Mouse (Mus musculus) intestine, embryonic 14.5 days (tissue): Measurements from ENCODE around the gene Ppm1h. TPM values are rescaled to one million over a fixed set of nuclear protein-coding genes. Genes with fewer than 3 reads are reported as not detected.

Experiments
- ATAC-seq: fragments of 200-750 bp; cut with Nextera tagmentation; replicated peaks from 2 replicates; pipeline ENCODE4 v1.8.0; 2017; ENCODE audit warnings: low read depth, moderate number of reproducible peaks, moderate TSS enrichment, moderate library complexity; ENCODE audit not compliant: low FRiP score, low TSS enrichment
- DNase-seq: peaks from one replicate; pipeline ENCODE4 v3.0.0-alpha.2; 2018; ENCODE audit warnings: low spot score
- H3K27ac ChIP-seq: fragments of 300-500 bp; sonication (generic); 2 replicates; pipeline ENCODE4 v1.5.1; 2014; ENCODE audit warnings: low read depth, mild to moderate bottlenecking, control low read depth
- H3K27me3 ChIP-seq: fragments of 300-500 bp; sonication (generic); replicated peaks from 2 replicates; pipeline ENCODE4 v1.6.1; 2014; ENCODE audit warnings: low read length, control low read depth; ENCODE audit not compliant: control insufficient read depth, insufficient read depth
- H3K36me3 ChIP-seq: fragments of 300-500 bp; sonication (generic); 2 replicates; pipeline ENCODE4 v1.6.1; 2014; ENCODE audit warnings: low read length, control low read depth; ENCODE audit not compliant: control insufficient read depth, insufficient read depth
- H3K4me1 ChIP-seq: fragments of 300-500 bp; sonication (generic); replicated peaks from 2 replicates; pipeline ENCODE4 v1.6.1; 2014; ENCODE audit warnings: low read length, control low read depth, mixed read lengths; ENCODE audit not compliant: control insufficient read depth, insufficient read depth
- H3K4me2 ChIP-seq: fragments of 300-500 bp; sonication (generic); 2 replicates; pipeline ENCODE4 v1.6.1; 2014; ENCODE audit warnings: low read length
- H3K4me3 ChIP-seq: fragments of 300-500 bp; sonication (generic); 2 replicates; pipeline ENCODE4 v1.5.1; 2014; ENCODE audit warnings: low read depth, low read length, control low read depth, mixed read lengths
- H3K9ac ChIP-seq: fragments of 300-500 bp; sonication (generic); 2 replicates; pipeline ENCODE4 v1.6.1; 2014; ENCODE audit warnings: mild to moderate bottlenecking, low read length
- H3K9me3 ChIP-seq: fragments of 300-500 bp; sonication (generic); 2 replicates; pipeline ENCODE4 v1.6.1; 2016; ENCODE audit warnings: low read length, control low read depth; ENCODE audit not compliant: control insufficient read depth
- WGBS: fragments of 180-500 bp; shearing (Covaris S2); extraction: QIAGEN DNeasy Blood & Tissue Kit; methylation state at CpG from one replicate; pipeline ENCODE4 v1.1.7; 2014; 5-methylcytosine and 5-hydroxymethylcytosine counted together
- polyA plus RNA-seq: library from polyadenylated mRNA; unstranded; fragments of >200 nt; fragmentation: Nextera tagmentation; extraction: Ambion mirVana; gene quantifications from 2 replicates; pipeline ENCODE4 v1.2.1, GENCODE M21; 2014

The Ppm1h gene
- polyA plus RNA-seq, 1 experiment from 2014 or later: 13.2 TPM

DNA sequence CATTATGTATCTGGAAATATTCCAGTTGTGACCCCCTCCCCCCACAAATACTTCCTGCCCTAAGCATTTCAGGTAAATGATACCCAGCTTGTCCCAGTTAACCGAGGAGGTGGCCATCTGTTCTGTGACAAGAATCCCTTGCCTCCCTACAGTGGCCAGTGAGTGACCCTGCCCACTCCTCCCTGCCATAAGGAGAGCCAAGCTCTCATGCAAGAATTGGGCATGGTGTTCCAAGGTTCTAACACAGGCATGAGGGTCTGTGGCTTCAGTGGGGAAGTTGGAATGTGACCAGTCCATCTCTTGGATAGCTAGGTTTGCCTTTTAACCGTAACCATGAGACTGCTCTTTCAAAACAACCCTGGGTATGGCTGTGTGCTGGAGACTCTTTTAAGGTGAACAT lies 198.9 kb downstream of the Ppm1h start:
- no peak overlapping the region for H3K27ac ChIP-seq
- no peak for ATAC-seq
- WGBS: 80% methylated on average over 2 of the region's 2 CpGs

DNA sequence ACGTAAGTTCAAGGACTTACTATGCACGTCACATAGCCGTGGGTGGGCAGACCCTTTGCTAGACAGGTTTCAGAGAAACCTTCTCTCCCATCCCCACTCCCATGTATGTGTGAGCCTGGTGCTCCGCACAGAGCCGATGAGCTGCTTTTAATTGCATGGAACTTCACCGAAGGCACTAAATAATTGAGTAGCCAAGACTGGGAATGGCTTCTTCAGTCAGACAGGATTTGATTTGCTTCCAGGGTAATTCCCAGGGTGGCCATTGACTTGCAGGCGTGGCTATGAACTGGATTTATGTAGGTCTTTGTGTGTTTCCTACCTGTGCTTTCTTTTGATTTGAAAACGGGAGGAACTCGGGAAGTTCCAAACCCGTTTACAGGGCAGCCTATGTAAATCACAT lies 202.9 kb downstream of the Ppm1h start:
- no peaks in the 10 kb centered on the region for H3K27me3 ChIP-seq
- no peak overlapping the region for H3K9ac ChIP-seq
- no peak overlapping the region for H3K4me2 ChIP-seq
- H3K27ac ChIP-seq: no peak overlapping the region
- no peak overlapping the region for H3K4me3 ChIP-seq
- H3K4me1 ChIP-seq: peaks cover 27% of the 10 kb centered on the region
- WGBS: 77% methylated on average over 10 of the region's 10 CpGs
- no peaks in the 10 kb centered on the region for H3K9me3 ChIP-seq
- no peaks in the 10 kb centered on the region for H3K36me3 ChIP-seq
- DNase-seq (no peak), ATAC-seq (no peak)

More for the DNA sequence above, 198.9 kb downstream of the Ppm1h start:
- no peaks in the 10 kb centered on the region for H3K4me1 ChIP-seq
- H3K4me2 ChIP-seq: no peak overlapping the region
- H3K4me3 ChIP-seq: no peak overlapping the region
- H3K9me3 ChIP-seq: no peaks in the 10 kb centered on the region
- no peak overlapping the region for H3K9ac ChIP-seq
- DNase-seq: no peak
- H3K27me3 ChIP-seq: no peaks in the 10 kb centered on the region
- H3K36me3 ChIP-seq: no peaks in the 10 kb centered on the region

DNA sequence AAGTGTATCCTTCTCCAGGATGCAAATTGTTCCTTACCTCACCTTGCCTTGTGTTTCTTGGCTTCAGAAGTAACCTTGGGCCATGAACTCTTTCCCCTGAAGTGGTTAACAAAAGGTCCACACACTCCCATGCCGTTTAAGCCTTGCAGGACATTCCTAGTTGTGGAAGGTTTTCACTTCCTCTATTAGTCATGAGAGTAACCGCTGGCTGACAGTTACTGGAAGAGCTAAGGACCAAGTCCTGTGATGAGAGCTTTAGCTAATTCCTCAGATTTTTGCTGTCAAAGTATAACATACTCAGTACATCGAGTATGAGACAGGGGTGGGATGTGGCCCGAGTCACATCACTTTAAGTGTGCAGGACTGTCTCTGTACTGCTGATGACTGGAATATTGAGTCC lies 204.1 kb downstream of the Ppm1h start:
- Histone ChIP-seq H3K27ac (no peak overlapping the region), H3K4me2 (no peak overlapping the region), H3K9ac (no peak overlapping the region), H3K9me3 (no peaks in the 10 kb centered on the region), H3K27me3 (no peaks in the 10 kb centered on the region), H3K36me3 (no peaks in the 10 kb centered on the region), H3K4me1 (peaks cover 39% of the 10 kb centered on the region), H3K4me3 (no peak overlapping the region)
- DNase-seq (no peak), ATAC-seq (no peak)
- 34% methylated on average over 4 of the region's 4 CpGs for WGBS

DNA sequence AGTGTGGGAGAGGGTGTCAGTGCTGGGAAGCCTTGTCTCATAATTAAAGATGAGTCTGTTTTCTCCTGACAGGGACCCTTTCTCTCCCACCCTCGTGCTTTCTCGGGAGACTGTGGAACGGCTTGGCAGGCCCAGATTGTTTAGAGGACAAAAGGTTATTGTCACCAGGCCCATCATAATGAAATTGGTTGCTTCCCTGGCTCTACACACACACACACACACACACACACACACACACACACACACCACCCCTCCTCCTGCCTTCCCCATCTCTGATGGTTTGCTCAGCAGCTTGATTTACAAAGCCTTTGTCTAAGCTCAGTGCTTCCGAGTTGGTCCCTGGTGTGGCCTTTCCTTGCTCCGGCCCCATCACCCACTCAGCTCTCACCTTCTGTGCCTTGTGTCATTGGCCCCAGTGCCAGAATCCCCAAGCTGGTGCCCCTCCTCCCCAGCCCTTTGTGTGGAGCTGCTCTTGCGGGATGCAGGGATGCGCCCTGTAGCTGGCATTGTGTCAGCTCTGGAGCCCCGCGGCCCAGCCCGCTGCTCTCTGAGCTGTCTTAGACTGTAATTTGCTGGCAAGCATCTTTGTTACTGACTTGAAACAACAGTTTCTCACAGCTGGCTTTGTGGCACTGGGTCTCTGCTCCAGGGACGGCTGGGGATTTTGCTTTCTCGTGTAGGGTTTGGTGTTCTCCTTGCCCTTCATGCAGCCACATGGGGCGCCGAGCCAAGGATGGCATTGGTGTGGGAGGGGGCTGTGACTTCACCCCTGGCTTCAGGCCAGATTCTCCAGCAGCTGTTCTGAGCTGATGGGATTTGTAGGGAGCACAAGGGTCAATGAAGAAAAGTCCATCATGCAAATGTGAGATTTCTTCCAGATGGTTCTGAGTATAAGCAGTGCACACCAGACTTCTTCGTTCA lies 205.5 kb downstream of the Ppm1h start:
- Histone ChIP-seq H3K4me3 (no peak overlapping the region), H3K4me1 (peaks cover 47% of the 10 kb centered on the region), H3K27ac (peak overlapping the region; percentile 93), H3K27me3 (no peaks in the 10 kb centered on the region), H3K9ac (peak overlapping the region; percentile 29), H3K9me3 (no peaks in the 10 kb centered on the region), H3K36me3 (no peaks in the 10 kb centered on the region), H3K4me2 (peak overlapping the region; percentile 23; the same call in 1 of the 2 replicates)
- WGBS: 21% methylated on average over 15 of the region's 15 CpGs
- peak; percentile 85 for DNase-seq
- ATAC-seq: peak; percentile 36

DNA sequence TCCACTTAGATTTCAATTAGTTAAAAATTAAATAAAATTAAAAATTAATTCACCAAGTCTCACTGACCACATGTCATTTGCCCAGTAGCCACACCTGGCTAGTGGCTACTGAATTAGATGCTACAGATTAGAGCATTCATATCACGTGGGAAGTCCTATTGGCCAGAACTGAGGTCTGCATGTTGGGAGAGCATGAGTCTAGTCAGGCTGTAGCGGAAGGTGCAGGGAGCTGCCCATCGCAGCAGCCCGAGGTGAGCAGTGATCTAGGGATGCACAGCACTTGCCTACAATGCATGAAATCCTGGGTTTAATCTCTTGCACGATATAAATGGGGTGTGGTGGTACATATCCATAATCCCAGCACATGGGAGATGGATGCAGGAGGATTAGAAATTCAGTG lies 206.7 kb downstream of the Ppm1h start:
- ATAC-seq (no peak), DNase-seq (no peak)
- Histone ChIP-seq H3K9me3 (no peaks in the 10 kb centered on the region), H3K4me3 (no peak overlapping the region), H3K27me3 (no peaks in the 10 kb centered on the region), H3K4me2 (no peak overlapping the region), H3K9ac (no peak overlapping the region), H3K4me1 (peaks cover 47% of the 10 kb centered on the region), H3K36me3 (no peaks in the 10 kb centered on the region), H3K27ac (no peak overlapping the region; the same call in 1 of the 2 replicates)
- WGBS: 88% methylated on average over 5 of the region's 5 CpGs

DNA sequence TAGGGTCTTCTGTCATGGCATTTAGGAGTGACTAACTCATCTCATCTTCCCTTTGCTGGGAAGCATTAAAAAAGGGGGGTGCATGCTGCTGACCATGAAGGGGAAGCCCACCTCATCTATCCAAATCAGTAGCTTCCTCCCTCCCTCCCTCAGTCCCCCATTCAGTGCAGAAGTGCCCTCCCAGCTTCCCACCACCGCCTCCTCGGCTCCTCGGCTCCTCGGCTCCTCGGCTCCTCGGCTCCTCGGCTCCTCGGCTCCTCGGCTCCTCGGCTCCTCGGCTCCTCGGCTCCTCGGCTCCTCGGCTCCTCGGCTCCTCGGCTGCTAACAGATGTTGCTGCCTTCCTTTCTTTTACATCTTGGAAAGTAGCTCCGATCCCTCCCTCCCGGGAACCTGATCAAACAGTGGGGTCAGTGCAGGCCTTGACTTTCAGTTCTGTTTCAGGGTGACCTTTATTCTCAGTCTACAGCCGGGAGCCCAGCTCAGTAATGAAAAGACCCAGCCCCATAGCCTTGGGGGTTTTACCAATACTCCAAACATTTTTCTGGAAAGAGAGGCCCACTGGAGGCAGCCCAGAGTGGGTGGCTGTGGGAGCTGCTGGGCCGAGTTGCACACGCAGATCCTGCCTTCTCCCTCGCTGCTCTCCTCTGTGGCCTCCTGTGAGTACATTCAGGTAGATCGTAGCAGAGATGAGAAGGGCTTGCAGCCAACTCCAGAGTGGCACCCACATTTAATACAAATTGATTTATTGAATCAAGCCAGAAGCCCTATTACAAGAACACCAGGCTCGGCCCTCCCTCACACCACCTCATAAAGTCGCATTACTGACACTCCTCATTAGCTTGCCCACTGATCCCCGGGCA lies 207.7 kb downstream of the Ppm1h start:
- H3K27ac ChIP-seq: peak overlapping the region; percentile 92
- DNase-seq (peak; percentile 76), ATAC-seq (0 out of 2 replicates have a peak, but pooled peaks have one; percentile 11)
- peak overlapping the region; percentile 49 for H3K9ac ChIP-seq
- H3K4me1 ChIP-seq: peaks cover 47% of the 10 kb centered on the region
- no peak overlapping the region for H3K4me3 ChIP-seq
- H3K27me3 ChIP-seq: no peaks in the 10 kb centered on the region
- 8% methylated on average over 26 of the region's 26 CpGs for WGBS
- H3K9me3 ChIP-seq: no peaks in the 10 kb centered on the region
- H3K4me2 ChIP-seq: peak overlapping the region; percentile 43
- H3K36me3 ChIP-seq: no peaks in the 10 kb centered on the region

DNA sequence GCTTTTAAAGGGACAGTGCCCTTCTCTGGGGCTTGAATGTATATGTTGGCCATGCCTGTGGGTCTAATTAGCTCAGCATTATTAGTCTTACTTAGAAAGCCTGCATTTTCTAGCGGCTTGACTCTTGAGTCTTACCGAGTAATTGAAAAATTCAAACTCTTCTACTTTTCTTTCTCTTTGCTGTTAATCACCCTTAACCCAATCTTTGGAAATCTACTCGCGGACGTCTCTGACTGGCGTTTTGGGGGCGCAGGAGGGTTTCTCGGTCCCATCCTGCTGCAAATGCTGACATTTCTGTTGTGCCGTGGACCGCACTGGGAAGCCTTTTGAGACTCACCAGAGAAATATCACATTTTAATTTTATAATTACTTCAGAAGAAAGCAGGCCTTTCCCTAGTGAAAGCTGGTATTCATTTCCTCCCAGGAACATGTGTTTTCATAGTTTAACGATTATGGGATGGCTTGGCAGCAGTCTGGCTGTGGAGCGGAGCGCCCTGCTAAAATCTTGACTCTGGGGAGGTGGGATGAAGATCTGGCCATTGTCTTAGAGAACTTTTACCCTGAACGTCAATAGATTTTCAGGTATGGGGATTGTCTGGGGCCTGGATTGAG lies 208.5 kb downstream of the Ppm1h start:
- Histone ChIP-seq H3K9me3 (no peaks in the 10 kb centered on the region), H3K36me3 (no peaks in the 10 kb centered on the region), H3K27ac (peak overlapping the region; percentile 92), H3K4me3 (no peak overlapping the region), H3K9ac (peak overlapping the region; percentile 49), H3K4me2 (peak overlapping the region; percentile 43), H3K4me1 (peaks cover 47% of the 10 kb centered on the region), H3K27me3 (no peaks in the 10 kb centered on the region)
- DNase-seq (no peak), ATAC-seq (no peak)
- WGBS: 43% methylated on average over 14 of the region's 14 CpGs

DNA sequence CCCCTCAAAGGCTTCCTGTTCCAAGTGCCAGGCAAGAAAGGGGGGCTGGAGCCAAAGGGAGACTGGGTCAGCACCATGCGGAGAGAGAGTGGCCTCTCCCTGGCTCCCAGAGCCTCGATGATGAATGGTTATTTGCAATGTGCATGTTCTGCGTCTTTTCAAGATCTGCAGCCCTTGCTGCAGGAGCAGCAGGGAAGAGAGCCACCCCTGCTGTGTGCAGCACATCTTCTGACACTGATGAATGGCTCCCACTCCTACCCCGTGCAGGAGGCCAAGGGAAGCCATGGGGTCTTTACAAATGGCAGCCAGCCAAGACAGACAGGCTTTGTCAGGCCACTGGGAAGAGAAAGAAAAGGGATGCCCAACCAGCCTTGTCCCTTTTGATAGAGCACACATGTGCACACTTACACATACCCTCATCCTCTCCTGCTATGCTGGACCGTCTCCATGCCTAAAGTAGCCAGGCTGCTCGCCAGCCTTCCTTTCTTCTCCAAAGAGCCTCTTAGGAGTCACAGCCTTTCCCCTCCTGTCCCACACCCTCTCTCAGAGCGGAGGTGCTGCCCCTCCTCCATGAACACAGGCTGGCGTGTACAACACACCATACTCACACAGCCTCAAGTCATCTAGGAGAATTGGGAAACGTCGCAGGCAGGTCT lies 209.1 kb downstream of the Ppm1h start:
- Histone ChIP-seq H3K36me3 (no peaks in the 10 kb centered on the region), H3K27me3 (no peaks in the 10 kb centered on the region), H3K9ac (no peak overlapping the region), H3K4me1 (peaks cover 47% of the 10 kb centered on the region), H3K27ac (peak overlapping the region; percentile 92), H3K4me3 (no peak overlapping the region), H3K9me3 (no peaks in the 10 kb centered on the region), H3K4me2 (peak overlapping the region; percentile 7; the same call in 1 of the 2 replicates)
- DNase-seq (peak; percentile 81), ATAC-seq (peak; percentile 76)
- WGBS: 27% methylated on average over 10 of the region's 10 CpGs
